Mouse (Mus musculus) gastrocnemius, adult 18-20 months (tissue): ENCODE measurements around the gene Pdzd2. TPM values are rescaled to one million over a fixed set of nuclear protein-coding genes. Genes with fewer than 3 reads are reported as not detected.
"Not testable (repeated sequence)": the region's sequence is repeated elsewhere in the genome, so short reads cannot be mapped to it uniquely, and the experiment has no call there.

Source experiments
- DNase-seq: peaks from one replicate; pipeline ENCODE4 v3.0.0; 2021; ENCODE audit warnings: low spot score
- total RNA-seq, 2 experiments: library from RNA; stranded (reverse); gene quantifications; 2 replicates each; pipeline ENCODE4 v1.2.3; 2021

Gene Pdzd2
- total RNA-seq, 2 experiments from 2014 or later = 14.1 to 16.3 TPM

- DNase-seq = no peak
Observed at GRCm38 (mm10) chr15:12380057-12380456, 359.7 kb downstream of the Pdzd2 start.

- no peak for DNase-seq
Observed at GRCm38 (mm10) chr15:12377800-12378199, 361.9 kb downstream of the Pdzd2 start.

GRCm38 (mm10) chr15:12376491-12377069, 363.1 kb downstream of the Pdzd2 start:
- DNase-seq = no peak

- DNase-seq = peak; percentile 84
Observed at GRCm38 (mm10) chr15:12375641-12376311, 363.9 kb downstream of the Pdzd2 start.

GRCm38 (mm10) chr15:12374916-12375315, 364.8 kb downstream of the Pdzd2 start:
- no peak for DNase-seq

GRCm38 (mm10) chr15:12373918-12374317, 365.8 kb downstream of the Pdzd2 start:
- DNase-seq = no peak

GRCm38 (mm10) chr15:12373496-12373895, 366.2 kb downstream of the Pdzd2 start:
- DNase-seq = no peak

- DNase-seq = peak; percentile 72
Observed at GRCm38 (mm10) chr15:12371183-12371582, 368.5 kb downstream of the Pdzd2 start.

- DNase-seq = no peak
Observed at GRCm38 (mm10) chr15:12370096-12370495, 369.6 kb downstream of the Pdzd2 start.

GRCm38 (mm10) chr15:12368850-12369249, 370.9 kb downstream of the Pdzd2 start:
- no peak for DNase-seq

- no peak for DNase-seq
Observed at GRCm38 (mm10) chr15:12368357-12368756, 371.4 kb downstream of the Pdzd2 start.

GRCm38 (mm10) chr15:12367306-12368080, 372.2 kb downstream of the Pdzd2 start:
- no peak for DNase-seq

GRCm38 (mm10) chr15:12366580-12367305, 373.0 kb downstream of the Pdzd2 start:
- DNase-seq = not testable (repeated sequence)

- DNase-seq = no peak
Observed at GRCm38 (mm10) chr15:12366072-12366469, 373.7 kb downstream of the Pdzd2 start.

GRCm38 (mm10) chr15:12365416-12366071, 374.2 kb downstream of the Pdzd2 start:
- DNase-seq = no peak

- no peak for DNase-seq
Observed at GRCm38 (mm10) chr15:12364096-12364495, 375.6 kb downstream of the Pdzd2 start.

GRCm38 (mm10) chr15:12362701-12363040, 377.1 kb downstream of the Pdzd2 start:
- no peak for DNase-seq

- no peak for DNase-seq
Observed at GRCm38 (mm10) chr15:12362001-12362700, 377.6 kb downstream of the Pdzd2 start.

- no peak for DNase-seq
Observed at GRCm38 (mm10) chr15:12360519-12361212, 379.1 kb downstream of the Pdzd2 start.

GRCm38 (mm10) chr15:12358384-12358783, 381.3 kb downstream of the Pdzd2 start:
- DNase-seq = no peak
